ENCODE assay signal across 26 mouse cellular contexts in genomic region chr4:4450104-4450503, GRCm38 (mm10).
"Had no signal": no experiment of that assay in that cellular context is flagged by ENCODE, and none has a peak within 500 bp of the region (broad histone marks: within the 10 kb centered on the region; RNA-seq: fewer than 3 reads in every experiment).

No protein-coding gene starts in this region.

- H3K27me3 ChIP-seq: heart, embryonic 13.5 days; heart, embryonic 15.5 days; hindbrain, embryonic 13.5 days; hindbrain, embryonic 15.5 days; kidney, embryonic 15.5 days; limb, embryonic 12.5 days; liver, embryonic 13.5 days had no signal

- H3K4me3 ChIP-seq: heart, adult 2 months; heart, embryonic 13.5 days; heart, embryonic 15.5 days; hindbrain, embryonic 13.5 days; hindbrain, embryonic 15.5 days; kidney, embryonic 15.5 days; left cerebral cortex, adult 2 months; limb, embryonic 10.5 days; limb, embryonic 12.5 days; liver, embryonic 13.5 days had no signal

- H3K4me1 ChIP-seq: heart, embryonic 13.5 days; heart, embryonic 15.5 days; hindbrain, embryonic 13.5 days; hindbrain, embryonic 15.5 days; kidney, embryonic 15.5 days; limb, embryonic 10.5 days; limb, embryonic 12.5 days; liver, embryonic 13.5 days had no signal

- H3K9ac ChIP-seq: heart, embryonic 13.5 days; heart, embryonic 15.5 days; hindbrain, embryonic 13.5 days; hindbrain, embryonic 15.5 days; kidney, embryonic 15.5 days; limb, embryonic 12.5 days; liver, embryonic 13.5 days had no signal

- H3K36me3 ChIP-seq: heart, embryonic 13.5 days; heart, embryonic 15.5 days; hindbrain, embryonic 13.5 days; hindbrain, embryonic 15.5 days; kidney, embryonic 15.5 days; limb, embryonic 10.5 days; limb, embryonic 12.5 days; liver, embryonic 13.5 days had no signal

- ATAC-seq: hindbrain, postnatal 0 days; intestine, embryonic 16.5 days had no signal

- H3K9me3 ChIP-seq: heart, embryonic 13.5 days; heart, embryonic 15.5 days; hindbrain, embryonic 13.5 days; hindbrain, embryonic 15.5 days; kidney, embryonic 15.5 days; limb, embryonic 10.5 days; limb, embryonic 12.5 days; liver, embryonic 13.5 days had no signal

- DNase-seq: gastrocnemius, postnatal 14 days; gastrocnemius, postnatal 36 days; heart, adult 11 months; heart, adult 2 months; heart, postnatal 14 days; heart, postnatal 36 days; kidney, adult 11 months; kidney, adult 2 months; kidney, adult 9 months; kidney, postnatal 14 days; kidney, postnatal 36 days; liver; liver, embryonic 13.5 days had no signal

- H3K4me2 ChIP-seq: heart, embryonic 11.5 days; heart, embryonic 13.5 days; heart, embryonic 15.5 days; hindbrain, embryonic 13.5 days; hindbrain, embryonic 15.5 days; kidney, embryonic 15.5 days; limb, embryonic 12.5 days; liver, embryonic 11.5 days; liver, embryonic 13.5 days had no signal

- H3K27ac ChIP-seq: heart, adult 2 months; heart, embryonic 13.5 days; heart, embryonic 15.5 days; hindbrain, embryonic 13.5 days; hindbrain, embryonic 15.5 days; hindbrain, postnatal 0 days; kidney, embryonic 15.5 days; kidney, postnatal 0 days; left cerebral cortex, adult 2 months; limb, embryonic 10.5 days; limb, embryonic 12.5 days; liver, embryonic 13.5 days had no signal
